Mouse (Mus musculus): ENCODE measurements at regions not wholly inside any gene's neighbourhood (a gene's known extent, or its start where the extent isn't known, plus 50 kb on each side); places are given as distances from the start of the nearest gene placed in this dataset.

- TF ChIP-seq USF1 (IDR thresholded peaks at IDR 0.05; ENCODE audit: low read depth): no peak
- TF ChIP-seq POLR2A (IDR thresholded peaks at IDR 0.05; ENCODE audit: insufficient read length, low read depth): no peak
- TF ChIP-seq MAX (IDR thresholded peaks at IDR 0.05; ENCODE audit: low read depth): no peak
- no peak for TF ChIP-seq E2F4 (IDR thresholded peaks at IDR 0.05; ENCODE audit: insufficient read depth)
- no peak for TF ChIP-seq POLR2AphosphoS2 (IDR thresholded peaks at IDR 0.05; ENCODE audit: insufficient read length, low read depth)
- TF ChIP-seq MYOD1 (IDR thresholded peaks at IDR 0.05; ENCODE audit: control insufficient read depth in 1 of 3, insufficient read length in 2 of 3, low read depth in 2 of 3): no peak
- no peak for TF ChIP-seq MYOG (IDR thresholded peaks at IDR 0.05; ENCODE audit: control insufficient read depth in 1 of 3, insufficient read depth in 1 of 3, insufficient read length in 2 of 3, low read depth in 2 of 3)
- TF ChIP-seq TCF12 (IDR thresholded peaks at IDR 0.05; ENCODE audit: insufficient read depth, poor library complexity, severe bottlenecking): no peak
- TF ChIP-seq CEBPB (IDR thresholded peaks at IDR 0.05; ENCODE audit: insufficient read depth, poor library complexity, severe bottlenecking): no peak
- no peak for TF ChIP-seq SRF (IDR thresholded peaks at IDR 0.05; ENCODE audit: control insufficient read depth, insufficient read length, low read depth)
These were observed 442.7 kb upstream of the Tbl1xr1 start for GRCm38 (mm10) chr3:21633600-21634221.
